Mouse (Mus musculus): ENCODE measurements around the gene Ddx39.

Gene Ddx39

GRCm38 (mm10) chr8:83698661-83699453 lies 16.1 kb upstream of the Ddx39 start, which contains the start of gene Pkn1:
Pkn1 (minus strand) TSS chr8:83699179.
- DNase-seq (ENCODE audit: low spot score in 2 of 2) = peak in 1 of 2 experiments; percentile 56

GRCm38 (mm10) chr8:83699566-83699965 lies 15.4 kb upstream of the Ddx39 start:
- DNase-seq (ENCODE audit: low spot score in 2 of 2) = no peak

- no peak for DNase-seq (ENCODE audit: low spot score in 2 of 2)
Measured at GRCm38 (mm10) chr8:83700423-83701085, 14.4 kb upstream of the Ddx39 start.

- DNase-seq (ENCODE audit: low spot score in 2 of 2) = no peak
Measured at GRCm38 (mm10) chr8:83703426-83703825, 11.6 kb upstream of the Ddx39 start.

- DNase-seq (ENCODE audit: low spot score in 2 of 2) = no peak
Measured at GRCm38 (mm10) chr8:83706411-83706810, 8.6 kb upstream of the Ddx39 start.

GRCm38 (mm10) chr8:83707554-83707953 lies 7.4 kb upstream of the Ddx39 start:
- peak; percentile 54 to 67 for DNase-seq (ENCODE audit: low spot score in 2 of 2)

GRCm38 (mm10) chr8:83714676-83715030 lies 324 bp upstream of the Ddx39 start:
- DNase-seq (ENCODE audit: low spot score in 2 of 2) = no peak

- DNase-seq (ENCODE audit: low spot score in 2 of 2) = no peak
Measured at GRCm38 (mm10) chr8:83715771-83716170, 794 bp downstream of the Ddx39 start.

GRCm38 (mm10) chr8:83716563-83716962 lies 1.6 kb downstream of the Ddx39 start:
- no peak for DNase-seq (ENCODE audit: low spot score in 2 of 2)

GRCm38 (mm10) chr8:83719048-83719447 lies 4.1 kb downstream of the Ddx39 start:
- DNase-seq (ENCODE audit: low spot score in 2 of 2) = no peak

GRCm38 (mm10) chr8:83719693-83720092 lies 4.7 kb downstream of the Ddx39 start:
- no peak for DNase-seq (ENCODE audit: low spot score in 2 of 2)

- DNase-seq (ENCODE audit: low spot score in 2 of 2) = no peak
Measured at GRCm38 (mm10) chr8:83721405-83722025, 6.5 kb downstream of the Ddx39 start.

- DNase-seq (ENCODE audit: low spot score in 2 of 2) = no peak
Measured at GRCm38 (mm10) chr8:83722631-83723030, 7.7 kb downstream of the Ddx39 start.

GRCm38 (mm10) chr8:83723447-83724083 lies 8.6 kb downstream of the Ddx39 start:
- no peak for DNase-seq (ENCODE audit: low spot score in 2 of 2)

GRCm38 (mm10) chr8:83724697-83725482 lies 9.9 kb downstream of the Ddx39 start:
- DNase-seq (ENCODE audit: low spot score in 2 of 2) = peak; percentile 72 to 87

- DNase-seq (ENCODE audit: low spot score in 2 of 2) = no peak
Measured at GRCm38 (mm10) chr8:83725521-83726102, 10.6 kb downstream of the Ddx39 start.

GRCm38 (mm10) chr8:83729009-83729807 lies 14.2 kb downstream of the Ddx39 start:
- no peak for DNase-seq (ENCODE audit: low spot score in 2 of 2)

GRCm38 (mm10) chr8:83731906-83732305 lies 16.9 kb downstream of the Ddx39 start:
- DNase-seq (ENCODE audit: low spot score in 2 of 2) = no peak

GRCm38 (mm10) chr8:83732919-83733318 lies 17.9 kb downstream of the Ddx39 start:
- DNase-seq (ENCODE audit: low spot score in 2 of 2) = no peak

GRCm38 (mm10) chr8:83736681-83737080 lies 21.7 kb downstream of the Ddx39 start:
- no peak for DNase-seq (ENCODE audit: low spot score in 2 of 2)

Measured in frontal cortex, postnatal 36 days (tissue).